Mouse (Mus musculus) MEL (cell line): Measurements from ENCODE around the gene Angpt4. TPM values are rescaled to one million over a fixed set of nuclear protein-coding genes. Genes with fewer than 3 reads are reported as not detected.

Source experiments
- DNase-seq: peaks from one replicate; pipeline ENCODE4 v3.0.0; 2011; ENCODE audit warnings: low read depth, low spot score
- H3K27ac ChIP-seq: 2 replicates; pipeline ENCODE4 v1.5.1; 2012; ENCODE audit warnings: low read depth, mild to moderate bottlenecking, control low read depth, low read length, moderate library complexity; ENCODE audit not compliant: control insufficient read depth
- H3K27me3 ChIP-seq, 2 experiments: fragments of 150-350 bp in 1 of 2; sonication (generic) in 1 of 2; 2 replicates each; pipeline ENCODE4 v1.6.1; 2012; ENCODE audit warnings: low read length in 2 of 2, mild to moderate bottlenecking in 2 of 2, improper control_type of control experiment in 1 of 2, moderate library complexity in 1 of 2; ENCODE audit not compliant: insufficient read depth in 2 of 2, control insufficient read depth in 1 of 2
- H3K36me3 ChIP-seq, 2 experiments: 2 replicates each; pipeline ENCODE4 v1.6.1; 2012 to 2014; ENCODE audit warnings: low read length in 2 of 2, improper control_type of control experiment in 1 of 2, inconsistent platforms in 1 of 2, mild to moderate bottlenecking in 1 of 2; ENCODE audit not compliant: insufficient read depth in 2 of 2, control insufficient read depth in 1 of 2
- H3K4me1 ChIP-seq, 2 experiments: fragments of 150-350 bp in 1 of 2; sonication (generic) in 1 of 2; 2 replicates each; pipeline ENCODE4 v1.6.1; 2012; ENCODE audit warnings: low read length in 2 of 2, improper control_type of control experiment in 1 of 2, mild to moderate bottlenecking in 1 of 2; ENCODE audit not compliant: insufficient read depth in 2 of 2, control insufficient read depth in 1 of 2
- H3K4me3 ChIP-seq, 2 experiments: fragments of 150-350 bp in 1 of 2; sonication (generic) in 1 of 2; 2 replicates each; pipeline ENCODE4 v1.5.1; 2012; ENCODE audit warnings: low read depth in 2 of 2, low read length in 2 of 2, mild to moderate bottlenecking in 2 of 2, moderate library complexity in 2 of 2, control low read depth in 1 of 2, improper control_type of control experiment in 1 of 2; ENCODE audit not compliant: control insufficient read depth in 1 of 2, insufficient read depth in 1 of 2
- H3K79me2 ChIP-seq: 2 replicates; pipeline ENCODE4 v1.6.1; 2012; ENCODE audit warnings: mild to moderate bottlenecking, low read length, moderate library complexity; ENCODE audit not compliant: control insufficient read depth, poor library complexity, insufficient read depth
- H3K9ac ChIP-seq: 2 replicates; pipeline ENCODE4 v1.6.1; 2012; ENCODE audit warnings: low read depth, mild to moderate bottlenecking, control low read depth, low read length, moderate library complexity; ENCODE audit not compliant: control insufficient read depth, poor library complexity, severe bottlenecking
- H3K9me3 ChIP-seq: fragments of 150-350 bp; sonication (generic); replicated peaks from 2 replicates; pipeline ENCODE4 v1.6.1; 2012; ENCODE audit warnings: mild to moderate bottlenecking, low read length, improper control_type of control experiment, moderate library complexity; ENCODE audit not compliant: insufficient read depth
- BHLHE40 ChIP-seq: IDR thresholded peaks from 2 replicates; pipeline ENCODE4 v1.6.1; 2012; ENCODE audit warnings: low read depth, mild to moderate bottlenecking, inconsistent platforms, low read length, improper control_type of control experiment, borderline replicate concordance
- CHD1 ChIP-seq: IDR thresholded peaks from 2 replicates; pipeline ENCODE4 v1.6.1; 2012; ENCODE audit warnings: low read depth, mild to moderate bottlenecking, inconsistent platforms, low read length, improper control_type of control experiment
- E2F4 ChIP-seq: IDR thresholded peaks from 2 replicates; pipeline ENCODE4 v1.6.1; 2011; ENCODE audit warnings: low read depth, low read length, improper control_type of control experiment, borderline replicate concordance
- ELF1 ChIP-seq: IDR thresholded peaks from 2 replicates; pipeline ENCODE4 v1.6.1; 2014; ENCODE audit warnings: low read depth, mild to moderate bottlenecking, inconsistent platforms, low read length, improper control_type of control experiment, moderate library complexity
- EP300 ChIP-seq, 2 experiments: IDR thresholded peaks; 2 replicates each; pipeline ENCODE4 v1.6.1; 2011; ENCODE audit warnings: improper control_type of control experiment in 2 of 2, low read length in 2 of 2, low read depth in 1 of 2, mild to moderate bottlenecking in 1 of 2
- GATA1 ChIP-seq: IDR thresholded peaks from 2 replicates; pipeline ENCODE4 v1.6.1; 2011; ENCODE audit warnings: low read depth, low read length, improper control_type of control experiment
- JUND ChIP-seq: IDR thresholded peaks from 2 replicates; pipeline ENCODE4 v1.6.1; 2011; ENCODE audit warnings: low read depth, mild to moderate bottlenecking, improper control_type of control experiment, low read length
- MAX ChIP-seq: IDR thresholded peaks from 2 replicates; pipeline ENCODE4 v1.6.1; 2011; ENCODE audit warnings: low read length, improper control_type of control experiment
- MYB ChIP-seq: IDR thresholded peaks from 2 replicates; pipeline ENCODE4 v1.6.1; 2011; ENCODE audit warnings: mild to moderate bottlenecking, low read depth, low read length, improper control_type of control experiment
- POLR2A ChIP-seq, 2 experiments: IDR thresholded peaks; 2 replicates each; pipeline ENCODE4 v1.6.1; 2011 to 2012; ENCODE audit warnings: low read length in 2 of 2, mild to moderate bottlenecking in 2 of 2, control low read depth in 1 of 2, improper control_type of control experiment in 1 of 2, low read depth in 1 of 2, moderate library complexity in 1 of 2; ENCODE audit not compliant: control insufficient read depth in 1 of 2, insufficient read depth in 1 of 2, poor library complexity in 1 of 2
- POLR2AphosphoS2 ChIP-seq: IDR thresholded peaks from 2 replicates; pipeline ENCODE4 v1.6.1; 2011; ENCODE audit warnings: low read length, improper control_type of control experiment
- POLR2AphosphoS5 ChIP-seq: IDR thresholded peaks from 2 replicates; pipeline ENCODE4 v1.6.1; 2012; ENCODE audit warnings: low read depth, borderline replicate concordance, mild to moderate bottlenecking, inconsistent platforms, low read length, moderate library complexity, mixed read lengths
- SMC3 ChIP-seq: IDR thresholded peaks from 2 replicates; pipeline ENCODE4 v1.6.1; 2011; ENCODE audit warnings: low read depth, low read length, improper control_type of control experiment
- TBP ChIP-seq: IDR thresholded peaks from 2 replicates; pipeline ENCODE4 v1.8.0; 2011; ENCODE audit warnings: low read depth, low read length, improper control_type of control experiment
- UBTF ChIP-seq: IDR thresholded peaks from 2 replicates; pipeline ENCODE4 v1.6.1; 2012; ENCODE audit warnings: low read depth, mild to moderate bottlenecking, inconsistent platforms, low read length, improper control_type of control experiment, moderate library complexity, borderline replicate concordance; ENCODE audit not compliant: insufficient read depth
- USF1 ChIP-seq: IDR thresholded peaks from 2 replicates; pipeline ENCODE4 v1.6.1; 2014; ENCODE audit warnings: low read depth, mild to moderate bottlenecking, inconsistent platforms, low read length, improper control_type of control experiment, moderate library complexity
- ZMIZ1 ChIP-seq: IDR thresholded peaks from 2 replicates; pipeline ENCODE4 v1.6.1; 2012; ENCODE audit warnings: low read depth, mild to moderate bottlenecking, inconsistent platforms, low read length, improper control_type of control experiment, moderate library complexity
- ZNF384 ChIP-seq: IDR thresholded peaks from 2 replicates; pipeline ENCODE4 v1.6.1; 2012; ENCODE audit warnings: low read depth, mild to moderate bottlenecking, inconsistent platforms, low read length, improper control_type of control experiment
- polyA plus RNA-seq, 2 experiments: library from polyadenylated mRNA; stranded (reverse) in 1 of 2; unstranded in 1 of 2; fragments of >175 nt in 1 of 2; fragments of >200 nt in 1 of 2; gene quantifications; 2 replicates each; pipeline versions ENCODE4 v1.2.1 to v1.2.4; 2012; ENCODE audit warnings: low replicate concordance in 2 of 2, low read depth in 1 of 2; ENCODE audit not compliant: insufficient read length in 2 of 2, insufficient read depth in 1 of 2, missing spikeins in 1 of 2
- total RNA-seq: library from RNA; depleted of rRNA; stranded (reverse); fragments of 300-350 nt; gene quantifications from 2 replicates; pipeline ENCODE4 v1.2.3, GENCODE M21; 2012

Gene Angpt4
- total and polyA plus RNA-seq, 3 experiments, result not detected

GRCm38 (mm10) chr2:151910498-151910897, 512 bp upstream of the Angpt4 start:
- Histone ChIP-seq H3K36me3 (no peaks in the 10 kb centered on the region), H3K27ac (no peak overlapping the region), H3K4me1 (no peaks in the 10 kb centered on the region), H3K9me3 (no peaks in the 10 kb centered on the region), H3K4me3 (no peak overlapping the region), H3K27me3 (no peaks in the 10 kb centered on the region), H3K9ac (no peak overlapping the region), H3K79me2 (no peaks in the 10 kb centered on the region)
- no peak for TF ChIP-seq E2F4
- no peak for DNase-seq

GRCm38 (mm10) chr2:151911751-151912150, 741 bp downstream of the Angpt4 start:
- no peaks in the 10 kb centered on the region for H3K4me1 ChIP-seq
- no peaks in the 10 kb centered on the region for H3K9me3 ChIP-seq
- H3K9ac ChIP-seq, result no peak overlapping the region
- H3K4me3 ChIP-seq, result no peak overlapping the region
- no peak for DNase-seq
- H3K36me3 ChIP-seq, result no peaks in the 10 kb centered on the region
- no peak for TF ChIP-seq CHD1
- TF ChIP-seq E2F4, result no peak
- no peak for TF ChIP-seq SMC3
- TF ChIP-seq MYB, result no peak
- TF ChIP-seq ZNF384, result no peak
- no peak for TF ChIP-seq BHLHE40
- no peak for TF ChIP-seq UBTF
- TF ChIP-seq POLR2AphosphoS2, result no peak
- TF ChIP-seq ZMIZ1, result no peak
- no peak for TF ChIP-seq ELF1
- TF ChIP-seq TBP, result no peak
- no peak for TF ChIP-seq JUND
- TF ChIP-seq MAX, result no peak
- TF ChIP-seq EP300 (IDR thresholded peaks at IDR 0.05; ENCODE audit: low read depth in 1 of 2, low read length in 2 of 2), result no peak
- no peak for TF ChIP-seq POLR2AphosphoS5
- no peak for TF ChIP-seq USF1
- TF ChIP-seq GATA1, result no peak
- TF ChIP-seq POLR2A (IDR thresholded peaks at IDR 0.05; ENCODE audit: control insufficient read depth in 1 of 2, insufficient read depth in 1 of 2, low read depth in 1 of 2, low read length in 2 of 2, poor library complexity in 1 of 2), result no peak
- H3K27ac ChIP-seq, result no peak overlapping the region
- no peaks in the 10 kb centered on the region for H3K79me2 ChIP-seq
- no peaks in the 10 kb centered on the region for H3K27me3 ChIP-seq
